Mouse (Mus musculus) CD4-positive helper T cell, adult 2 months (primary cell): ENCODE measurements at regions not wholly inside any gene's neighbourhood (a gene's known extent, or its start where the extent isn't known, plus 50 kb on each side); places are given as distances from the start of the nearest gene placed in this dataset.

Experiments
- DNase-seq: peaks from one replicate; pipeline ENCODE4 v3.0.0-alpha.2; 2012; ENCODE audit warnings: low read depth, missing footprints, low spot score

DNA sequence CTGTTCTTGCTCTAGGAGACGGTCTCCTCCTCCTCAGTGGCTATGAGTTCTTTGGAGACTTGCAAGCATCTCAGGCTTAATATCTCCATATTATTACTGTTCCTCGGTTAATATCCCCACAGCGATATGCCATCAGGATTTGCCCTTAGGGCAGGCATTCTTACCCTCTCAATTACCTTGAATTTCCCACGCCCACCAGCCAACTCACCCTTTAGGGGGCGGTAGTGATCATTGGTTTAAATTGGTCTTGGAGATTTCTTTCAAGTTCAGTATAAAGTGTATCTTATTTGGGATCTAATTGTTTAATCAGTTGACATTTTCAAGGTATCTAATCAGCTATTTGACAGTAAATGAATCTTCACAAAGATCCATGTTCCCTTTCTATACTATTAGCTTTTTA, 162.5 kb downstream of the Emp1 start:
- no peak for DNase-seq

DNA sequence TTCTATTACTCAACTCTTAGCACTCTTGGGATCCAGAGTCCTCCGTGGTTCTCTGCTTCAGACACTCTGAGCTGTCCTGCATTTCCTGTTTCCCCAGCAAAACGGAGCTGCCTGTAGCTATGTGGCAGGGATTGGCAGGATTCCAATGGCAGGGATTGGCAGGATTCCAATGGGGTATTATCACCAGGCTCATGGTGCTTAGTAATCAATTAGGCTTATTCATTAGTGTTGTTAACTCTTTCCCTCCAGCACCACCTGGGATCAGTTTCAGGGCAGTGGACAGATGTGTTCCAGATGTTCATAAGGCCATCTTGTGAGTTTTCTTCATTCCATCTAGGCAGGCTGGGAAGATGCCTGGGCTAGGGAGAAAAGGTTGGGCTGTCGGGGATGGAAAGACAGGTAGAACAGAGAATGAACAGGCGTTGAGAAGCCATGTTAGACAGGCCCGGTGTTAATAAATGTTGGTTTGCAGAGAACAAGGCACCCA, 163.5 kb downstream of the Emp1 start:
- no peak for DNase-seq

DNA sequence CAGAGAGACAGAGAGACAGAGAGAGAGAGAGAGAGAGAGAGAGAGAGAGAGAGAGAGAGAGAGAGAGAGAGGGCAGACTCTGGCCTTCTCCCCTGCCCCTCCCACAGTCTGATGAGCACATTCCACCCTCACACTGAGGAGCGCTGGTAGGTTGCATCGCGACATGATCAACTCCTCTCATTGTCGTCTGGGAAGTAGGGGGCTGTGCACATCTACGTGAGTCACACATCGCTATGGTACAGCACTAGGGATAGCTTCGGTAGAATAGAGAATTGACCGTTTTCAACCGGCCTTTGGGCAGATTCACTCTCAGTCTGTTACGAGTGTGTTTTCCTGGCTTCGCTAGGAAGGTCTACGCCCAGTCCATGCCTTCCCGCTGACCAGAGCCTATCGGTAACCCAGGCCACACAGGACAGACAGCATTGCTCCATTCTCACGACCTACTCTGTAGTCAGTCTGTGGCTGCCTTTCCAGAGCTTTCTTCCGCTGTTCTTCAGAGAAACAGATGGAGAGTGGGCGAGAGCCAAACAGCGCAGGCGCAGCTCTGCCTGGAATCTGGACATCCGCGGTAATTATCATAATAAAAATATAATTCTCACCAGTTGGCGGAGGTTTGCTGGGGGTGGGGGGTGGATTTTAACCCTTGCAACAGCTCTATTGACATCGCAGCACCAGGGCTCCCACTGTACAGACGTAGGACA, 164.3 kb downstream of the Emp1 start:
- no peak for DNase-seq

DNA sequence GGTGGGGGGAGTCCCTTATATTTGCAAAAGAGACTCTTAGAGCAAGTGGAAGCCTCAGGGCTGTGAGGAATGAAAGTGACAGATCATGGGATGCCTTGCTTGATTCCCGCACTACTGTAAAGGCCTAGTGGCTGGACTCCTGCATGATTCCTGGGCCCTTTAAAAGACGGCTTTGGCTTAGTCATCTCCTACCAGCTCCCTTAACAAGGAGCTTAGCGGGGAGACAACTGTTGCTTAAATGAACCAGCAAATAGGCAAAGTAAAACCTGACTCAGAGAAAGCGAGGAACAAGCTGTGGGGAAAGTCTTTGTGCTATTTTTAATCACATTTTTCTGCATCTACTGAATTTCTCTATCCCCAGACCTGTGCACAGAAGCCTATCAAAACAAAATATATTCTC, 165.5 kb downstream of the Emp1 start:
- no peak for DNase-seq

DNA sequence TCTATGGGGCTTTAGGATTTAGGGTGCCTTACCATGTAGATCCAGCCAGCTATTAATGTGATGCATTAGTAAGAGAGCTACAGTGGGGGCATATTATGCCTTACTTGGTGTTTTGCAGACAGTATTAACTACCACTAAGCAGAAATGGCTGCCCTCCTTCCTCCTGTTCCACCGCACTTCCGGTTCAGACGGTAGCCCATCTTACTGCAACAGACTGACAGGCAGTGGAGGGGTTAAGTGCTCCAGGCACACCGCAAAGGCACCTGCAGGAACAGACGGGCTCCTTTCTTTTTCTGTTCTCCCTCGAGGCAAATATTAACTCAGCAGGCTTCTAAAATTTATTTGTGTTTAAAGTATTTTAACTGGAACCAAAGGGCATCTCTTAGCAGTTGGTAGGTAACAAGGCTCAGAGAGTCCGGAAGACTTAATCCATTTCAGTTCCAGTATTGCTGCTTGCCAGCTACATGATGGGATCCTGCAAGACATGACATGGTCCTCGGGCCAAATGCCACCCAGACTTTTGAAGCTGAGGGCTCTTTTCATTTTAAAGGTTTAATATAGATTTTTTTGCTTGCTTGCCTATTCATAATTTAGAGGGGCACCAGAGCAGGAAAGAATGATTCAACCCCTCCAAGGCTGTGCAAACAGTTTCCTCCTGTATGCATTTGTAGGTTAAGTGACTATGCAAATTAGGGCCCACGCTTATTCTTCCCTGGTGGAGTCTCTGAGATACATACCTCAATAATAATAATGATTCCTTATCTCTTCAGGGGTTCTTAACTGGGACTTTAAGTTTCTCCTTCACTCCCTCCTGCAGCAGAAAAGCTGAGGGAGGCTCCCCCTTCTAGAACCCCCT, 177.7 kb downstream of the Emp1 start:
- no peak for DNase-seq

DNA sequence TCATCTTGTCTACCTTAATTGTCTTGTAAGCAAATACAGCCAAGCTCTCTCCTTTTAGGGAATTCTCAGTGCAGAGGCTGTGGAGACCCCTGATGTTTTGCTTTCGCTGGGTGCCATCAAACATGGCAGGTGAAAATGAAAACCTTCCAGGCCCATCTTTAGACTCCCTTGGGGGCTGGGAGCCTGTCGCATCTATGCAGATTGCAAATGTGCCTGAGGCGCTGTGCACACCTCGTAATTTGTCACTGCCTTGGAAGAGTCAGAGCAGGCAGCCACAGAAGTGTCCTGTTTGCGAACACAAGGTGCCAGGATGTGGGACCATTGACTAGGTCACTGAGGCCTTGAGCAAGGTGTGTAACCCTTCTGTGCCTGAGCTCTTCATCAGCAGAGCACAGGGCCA, 179.2 kb downstream of the Emp1 start:
- no peak for DNase-seq

DNA sequence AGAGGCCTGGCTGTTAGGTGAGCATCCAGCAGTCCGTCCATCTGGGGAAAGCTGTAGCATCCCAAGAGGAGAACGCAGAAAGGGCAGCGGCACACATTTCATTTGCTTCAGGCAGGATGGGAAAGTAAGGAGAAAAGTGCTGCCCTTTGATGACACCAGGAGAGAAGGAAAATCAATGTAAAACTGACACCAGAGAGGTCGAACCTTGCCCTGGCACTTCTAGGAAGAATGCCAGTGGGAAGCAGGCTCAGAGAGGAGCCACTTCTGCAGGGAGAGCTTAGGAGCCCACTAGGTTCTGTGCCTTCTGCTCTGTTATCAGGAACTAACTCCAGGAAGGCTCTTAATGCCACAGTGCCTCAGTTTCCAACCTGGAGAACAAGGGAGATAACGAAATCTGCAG, 180.0 kb downstream of the Emp1 start:
- DNase-seq = no peak

DNA sequence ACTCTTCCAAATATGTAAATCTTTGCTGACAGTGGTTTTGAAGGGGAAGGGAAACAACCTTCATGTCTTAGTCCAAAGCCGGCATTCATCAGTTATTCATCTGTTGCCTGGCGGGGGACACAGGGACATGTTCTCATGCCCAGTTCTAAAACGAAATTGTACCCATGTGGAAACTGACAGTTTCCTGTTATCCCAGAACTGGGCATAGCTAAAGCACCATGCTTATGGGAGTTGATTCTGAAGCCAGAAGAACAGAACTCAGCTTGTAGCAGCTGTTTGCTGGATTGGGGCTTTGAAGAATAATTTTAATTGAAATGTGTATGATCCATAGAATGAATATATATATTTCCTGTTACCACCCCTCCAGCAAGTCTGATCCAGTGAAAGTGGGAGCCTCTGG, 181.0 kb downstream of the Emp1 start:
- DNase-seq = no peak

DNA sequence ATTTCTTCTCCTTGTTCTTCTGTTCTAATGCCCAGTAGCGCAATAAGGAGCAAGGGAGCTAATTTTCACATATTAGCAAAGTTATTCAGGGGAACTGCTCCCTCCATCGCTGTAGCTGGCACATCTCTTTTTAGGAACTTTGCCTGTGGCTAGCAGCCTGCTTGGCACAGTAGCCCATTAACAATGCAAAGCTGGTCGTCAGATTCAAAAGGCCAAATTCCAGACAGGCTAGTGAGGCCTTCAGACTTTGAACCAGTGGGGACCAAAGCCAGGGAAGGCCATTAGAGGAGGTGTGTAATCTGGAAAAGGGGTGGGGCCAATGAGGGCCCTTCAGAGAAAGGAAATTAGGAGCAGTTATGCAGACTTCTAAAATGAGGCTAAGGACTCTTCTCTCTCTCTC, 181.5 kb downstream of the Emp1 start:
- no peak for DNase-seq

DNA sequence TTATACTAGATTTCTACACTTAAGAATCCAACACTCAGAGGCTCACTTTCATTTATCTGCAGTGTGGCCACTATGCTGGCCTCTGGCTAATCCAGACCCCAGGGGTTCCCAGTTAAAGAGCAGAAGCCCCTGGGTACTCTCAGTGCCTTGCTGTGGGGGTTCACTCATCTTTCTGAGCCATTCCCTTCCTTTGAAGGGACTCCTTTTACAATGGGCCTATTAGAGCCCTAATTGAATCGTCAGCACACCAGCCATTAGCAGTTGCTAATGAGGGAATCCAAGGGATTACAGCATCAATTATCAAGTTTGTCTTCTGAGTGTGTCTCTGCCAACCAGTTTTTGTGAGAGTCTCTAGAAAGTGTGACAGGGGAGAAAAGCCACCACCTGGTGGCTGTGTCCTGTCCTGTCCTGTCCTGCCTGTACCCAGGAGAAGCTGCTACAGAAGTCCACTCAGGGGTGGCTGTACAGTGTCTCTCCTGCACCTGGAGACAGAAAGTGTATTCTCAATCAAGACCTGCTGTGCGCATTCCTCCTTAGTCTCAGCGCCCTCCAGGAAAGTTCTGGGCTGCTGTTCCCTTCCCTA, 188.1 kb downstream of the Emp1 start:
- DNase-seq = no peak

DNA sequence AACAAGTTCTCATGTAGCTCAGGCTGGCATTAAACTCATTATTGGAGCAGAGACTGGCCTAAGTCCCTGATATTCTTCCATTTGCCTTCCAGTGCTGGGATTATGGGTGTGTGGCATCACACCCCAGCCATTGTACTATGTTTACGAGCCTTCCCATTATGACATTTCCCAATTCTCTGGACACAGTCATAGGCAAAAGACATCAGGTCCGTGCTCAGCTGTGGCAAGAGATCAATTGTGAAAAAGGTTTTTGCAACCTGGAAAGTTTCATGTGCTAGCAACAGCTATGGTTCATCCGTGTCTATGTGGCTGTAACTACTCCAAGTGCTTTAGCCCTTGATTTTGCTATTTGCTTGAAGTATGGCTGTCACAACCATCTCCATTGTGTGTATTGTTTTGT, 190.1 kb downstream of the Emp1 start:
- no peak for DNase-seq

DNA sequence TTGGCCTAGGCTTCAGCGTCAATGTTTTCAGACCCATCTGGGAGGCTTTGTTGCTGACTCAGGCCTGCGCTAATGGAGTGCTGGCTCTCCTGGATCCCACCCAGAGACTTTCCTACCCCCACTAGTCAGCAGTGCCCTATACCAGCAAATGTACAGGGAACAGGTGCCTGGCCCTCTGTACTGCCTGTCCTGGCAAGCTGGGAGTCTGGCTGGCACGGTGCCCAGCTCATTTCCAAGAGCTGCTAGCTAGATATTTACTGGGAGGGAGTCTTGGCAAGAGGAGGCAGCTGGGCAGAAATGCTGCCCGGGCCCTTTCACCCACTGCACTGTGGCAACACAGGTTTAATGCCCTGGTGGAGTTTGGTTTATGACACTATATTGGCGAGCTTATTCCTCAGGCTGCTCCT, 197.2 kb downstream of the Emp1 start:
- DNase-seq = no peak

DNA sequence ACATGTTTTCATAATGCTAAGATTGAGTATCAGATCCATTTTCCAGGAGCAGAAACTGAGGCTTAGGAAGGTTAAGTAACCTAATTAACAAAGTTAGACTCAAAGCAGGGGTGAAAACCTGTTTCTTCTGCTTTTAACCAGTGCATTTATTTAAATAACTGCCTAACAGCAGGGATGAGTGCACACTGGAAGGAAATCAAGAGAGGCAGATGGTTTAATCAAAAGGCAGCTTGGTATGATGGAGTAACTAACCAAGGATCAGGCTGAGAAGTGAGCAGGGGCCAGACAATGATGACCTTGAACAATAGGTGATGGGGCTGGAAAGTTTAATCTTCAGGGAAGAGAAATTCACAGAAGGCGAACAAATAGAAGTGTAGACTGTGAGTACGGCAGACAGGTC, 199.9 kb downstream of the Emp1 start:
- DNase-seq = no peak

DNA sequence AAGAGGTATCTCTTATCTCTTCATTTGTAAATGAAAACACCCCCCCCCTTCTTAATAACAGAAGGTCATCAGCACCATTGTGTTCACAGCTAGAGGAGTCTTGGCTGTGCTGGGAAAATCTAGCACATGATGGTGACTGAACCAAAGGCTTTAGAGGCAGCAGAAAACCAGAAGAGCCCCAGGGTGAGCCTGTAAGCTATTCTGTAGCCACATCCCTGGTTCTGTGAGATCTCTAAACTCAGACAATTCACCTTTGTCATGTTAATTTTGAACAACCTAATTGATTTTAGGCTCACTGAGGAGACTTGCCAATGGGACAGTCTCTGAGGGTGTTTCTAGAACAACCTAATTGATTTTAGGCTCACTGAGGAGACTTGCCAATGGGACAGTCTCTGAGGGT, 201.4 kb downstream of the Emp1 start:
- no peak for DNase-seq

DNA sequence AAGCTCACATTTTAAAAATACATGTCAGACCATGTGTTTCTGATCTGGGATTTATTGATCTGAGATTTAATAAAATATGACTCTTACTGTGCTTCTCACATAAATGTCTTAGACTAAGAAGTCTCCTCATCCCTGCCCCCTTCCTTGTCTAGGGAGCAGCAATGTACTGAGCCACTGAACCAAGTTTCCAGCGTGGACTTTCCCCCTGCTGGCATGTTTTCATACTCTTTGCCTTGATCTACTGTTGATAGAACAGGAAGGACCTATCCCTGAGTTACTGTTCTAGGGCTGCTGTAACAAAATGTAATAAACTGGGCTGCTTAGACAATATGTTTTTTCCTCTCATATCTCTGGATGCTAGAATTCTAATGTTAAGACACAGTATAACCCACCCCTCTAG, 206.7 kb downstream of the Emp1 start:
- DNase-seq = no peak

DNA sequence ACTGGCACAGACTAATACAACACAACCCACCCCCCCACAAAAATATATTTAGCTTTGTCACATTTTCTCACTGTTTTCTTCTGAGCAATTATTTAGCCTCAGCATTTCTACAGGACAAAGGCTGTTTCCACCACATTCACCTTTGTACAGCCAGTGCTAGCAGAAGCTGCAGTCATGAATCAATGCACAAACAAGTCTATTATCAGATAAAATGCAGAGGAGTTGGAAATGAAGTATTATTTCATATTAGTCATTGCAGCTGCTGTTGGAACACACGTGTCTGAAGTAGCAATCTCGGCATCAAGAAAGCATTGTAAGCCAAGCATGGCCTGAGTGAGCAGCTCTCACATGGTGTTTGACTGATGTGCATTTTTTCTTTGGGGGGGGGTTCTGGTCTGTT, 212.9 kb downstream of the Emp1 start:
- DNase-seq = no peak

DNA sequence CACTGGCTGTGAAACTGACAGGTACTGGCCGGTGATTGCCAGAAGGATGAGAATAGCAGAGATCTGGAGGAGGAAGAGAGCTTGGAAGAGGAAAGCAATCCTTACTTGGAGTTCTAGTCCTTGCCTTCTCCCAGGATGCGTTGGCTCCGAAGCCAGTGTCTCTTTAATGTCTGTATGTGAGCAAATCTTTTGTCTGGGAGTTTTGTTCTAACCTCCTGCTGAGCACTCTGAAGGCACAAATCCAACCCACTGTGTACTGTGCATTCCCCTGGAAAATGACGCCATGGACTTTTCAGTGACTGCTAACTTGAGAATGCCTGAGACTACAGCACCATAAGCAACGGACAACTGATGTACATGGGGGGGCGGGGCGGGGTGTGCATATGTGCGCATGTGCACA, 216.4 kb downstream of the Emp1 start:
- DNase-seq = no peak

DNA sequence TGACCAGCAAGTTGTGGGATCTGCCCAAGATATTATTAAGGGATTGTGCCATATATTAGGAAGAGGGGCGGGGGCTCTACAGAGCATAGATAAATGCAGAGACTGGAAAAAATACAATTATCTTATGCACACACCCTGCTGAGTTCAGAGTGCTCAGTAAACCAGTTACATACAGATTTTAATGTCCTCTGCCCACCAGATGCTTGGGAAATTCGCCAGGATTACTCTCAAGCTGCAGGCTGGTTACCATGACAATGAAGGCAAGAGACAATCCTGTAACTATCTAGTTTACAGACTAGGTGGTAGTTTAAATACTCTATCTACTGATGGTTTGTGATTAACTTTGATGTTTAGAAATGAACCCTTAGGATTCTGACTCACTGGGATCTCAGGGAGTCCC, 220.2 kb downstream of the Emp1 start:
- no peak for DNase-seq

DNA sequence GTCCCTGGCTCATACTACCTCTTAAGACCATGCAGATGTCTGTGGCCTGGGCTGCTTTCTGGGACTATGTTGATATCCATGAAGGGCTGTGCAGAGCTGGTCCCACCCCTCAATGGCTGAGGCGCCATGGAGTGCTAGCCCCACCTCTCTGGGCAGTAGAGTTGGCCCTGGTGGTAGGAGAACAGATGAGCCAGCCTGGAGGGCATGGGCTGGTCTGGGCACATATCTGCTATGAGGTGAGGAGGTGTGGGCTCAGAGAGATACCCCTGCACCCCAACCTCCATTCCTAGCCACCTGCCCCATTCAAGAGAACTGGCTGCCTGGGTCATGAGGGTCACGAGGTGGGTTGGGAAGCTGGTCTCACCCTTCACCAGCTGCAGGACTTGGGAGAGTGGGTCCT, 222.4 kb downstream of the Emp1 start:
- DNase-seq = no peak

DNA sequence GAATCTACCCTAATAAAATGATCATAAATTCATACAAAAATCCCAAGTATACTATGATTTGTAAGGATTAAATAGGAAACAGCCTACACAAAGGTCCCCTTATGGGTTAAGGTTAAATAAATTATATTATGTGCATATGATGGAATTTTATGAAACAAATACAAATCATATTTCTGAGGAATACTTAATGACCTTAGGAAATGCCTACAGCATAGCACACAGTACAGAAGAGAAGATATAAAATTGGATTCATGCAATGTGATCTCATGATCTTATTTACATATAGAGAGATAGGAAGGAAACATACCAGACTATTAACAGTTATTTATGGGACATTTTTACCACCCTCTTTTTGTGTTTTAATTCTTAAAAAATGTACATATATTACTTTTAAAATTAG, 227.7 kb downstream of the Emp1 start:
- DNase-seq = no peak

DNA sequence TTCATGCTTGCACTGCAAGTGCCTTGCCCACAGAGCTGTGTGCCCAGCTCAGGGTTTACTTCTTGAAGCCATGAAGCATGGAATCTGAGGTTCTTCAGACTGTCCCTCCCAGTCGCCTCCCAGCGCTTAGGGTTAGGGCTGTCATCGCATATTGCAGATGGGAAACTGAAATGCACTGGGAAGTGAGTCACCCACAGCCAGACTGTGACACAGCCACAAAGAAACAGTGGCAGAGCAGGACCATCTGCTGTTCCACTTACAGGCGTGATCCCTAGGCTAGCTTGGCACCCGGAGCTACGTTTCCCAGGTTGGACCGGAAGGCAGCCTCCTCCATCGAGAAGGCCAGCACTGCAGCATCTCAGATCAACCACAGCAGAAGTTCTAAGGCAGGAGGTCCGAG, 228.7 kb downstream of the Emp1 start:
- DNase-seq = no peak

DNA sequence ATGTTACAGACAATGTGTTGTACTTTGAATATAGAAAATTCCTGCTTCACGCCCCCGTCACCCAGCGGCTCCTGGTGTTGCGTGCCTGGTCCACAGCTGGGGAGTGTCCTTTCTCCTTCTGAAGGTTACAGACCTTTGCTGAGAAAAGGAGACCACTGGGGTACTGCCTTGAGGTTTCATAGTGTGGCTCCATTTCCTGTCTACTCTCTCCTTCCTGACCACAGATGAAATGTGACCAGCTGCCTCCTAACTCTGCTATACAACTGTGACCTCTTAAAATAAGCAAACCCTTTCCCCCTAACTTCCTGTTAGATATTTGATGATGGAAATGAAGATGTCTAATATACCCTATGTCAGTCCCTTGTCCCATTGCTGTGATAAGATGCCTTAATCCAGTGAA, 234.0 kb downstream of the Emp1 start:
- DNase-seq = no peak
